Mouse (Mus musculus) gastrocnemius, postnatal 4 days (tissue): ENCODE results near the gene Dgki. TPM values are rescaled to one million over a fixed set of nuclear protein-coding genes. Genes with fewer than 3 reads are reported as not detected.
A peak's percentile ranks its signal among the peaks of the same experiment; 100 is the strongest.

Source experiments
- DNase-seq, 2 experiments: peaks; one replicate each; pipeline ENCODE4 v3.0.0; 2021 to 2022; ENCODE audit warnings: low spot score in 2 of 2, mixed read lengths in 2 of 2
- total RNA-seq, 2 experiments: library from RNA; stranded (reverse); gene quantifications; 2 replicates each; pipeline ENCODE4 v1.2.3; 2021

Dgki gene
- total RNA-seq, 2 experiments from 2014 or later, result 1.1 to 1.9 TPM

GRCm38 (mm10) chr6:36931473-36931872, 368.5 kb downstream of the Dgki start:
- no peak for DNase-seq

GRCm38 (mm10) chr6:36929781-36930180, 370.2 kb downstream of the Dgki start:
- DNase-seq, result no peak

- no peak for DNase-seq
Measured at GRCm38 (mm10) chr6:36926455-36926854, 373.5 kb downstream of the Dgki start.

- DNase-seq, result no peak
Measured at GRCm38 (mm10) chr6:36922006-36922405, 378.0 kb downstream of the Dgki start.

- no peak for DNase-seq
Measured at GRCm38 (mm10) chr6:36911586-36911985, 388.4 kb downstream of the Dgki start.

GRCm38 (mm10) chr6:36907191-36907590, 392.8 kb downstream of the Dgki start:
- DNase-seq, result no peak

- no peak for DNase-seq
Measured at GRCm38 (mm10) chr6:36905965-36906364, 394.0 kb downstream of the Dgki start.

- DNase-seq, result no peak
Measured at GRCm38 (mm10) chr6:36904911-36905310, 395.1 kb downstream of the Dgki start.

GRCm38 (mm10) chr6:36903821-36904220, 396.2 kb downstream of the Dgki start:
- peak in 1 of 2 experiments; percentile 37 for DNase-seq

GRCm38 (mm10) chr6:36903159-36903794, 396.7 kb downstream of the Dgki start:
- DNase-seq, result no peak

GRCm38 (mm10) chr6:36899872-36900271, 400.1 kb downstream of the Dgki start:
- no peak for DNase-seq

- no peak for DNase-seq
Measured at GRCm38 (mm10) chr6:36898412-36898811, 401.6 kb downstream of the Dgki start.

GRCm38 (mm10) chr6:36897616-36898149, 402.3 kb downstream of the Dgki start:
- no peak for DNase-seq

- DNase-seq, result no peak
Measured at GRCm38 (mm10) chr6:36896656-36897055, 403.3 kb downstream of the Dgki start.

GRCm38 (mm10) chr6:36891820-36892219, 408.2 kb downstream of the Dgki start:
- no peak for DNase-seq

- no peak for DNase-seq
Measured at GRCm38 (mm10) chr6:36890776-36891175, 409.2 kb downstream of the Dgki start.

- peak; percentile 63 to 88 for DNase-seq
Measured at GRCm38 (mm10) chr6:36890296-36890695, 409.7 kb downstream of the Dgki start.

- no peak for DNase-seq
Measured at GRCm38 (mm10) chr6:36881309-36881708, 418.7 kb downstream of the Dgki start.

- DNase-seq, result peak; percentile 23 to 57
Measured at GRCm38 (mm10) chr6:36880643-36881263, 419.2 kb downstream of the Dgki start.

GRCm38 (mm10) chr6:36877399-36877798, 422.6 kb downstream of the Dgki start:
- no peak for DNase-seq

GRCm38 (mm10) chr6:36876426-36876825, 423.6 kb downstream of the Dgki start:
- DNase-seq, result no peak

- no peak for DNase-seq
Measured at GRCm38 (mm10) chr6:36875926-36876325, 424.1 kb downstream of the Dgki start.

- DNase-seq, result no peak
Measured at GRCm38 (mm10) chr6:36872876-36873275, 427.1 kb downstream of the Dgki start.
